Mouse (Mus musculus) neural tube, embryonic 15.5 days (tissue): ENCODE results near the gene Nek7. TPM values are rescaled to one million over a fixed set of nuclear protein-coding genes. Genes with fewer than 3 reads are reported as not detected.

Experiments
- ATAC-seq: fragments of 200-750 bp; cut with Nextera tagmentation; 2 replicates; pipeline ENCODE4 v1.8.0; 2017; ENCODE audit warnings: mild to moderate bottlenecking, moderate TSS enrichment, moderate library complexity; ENCODE audit not compliant: low FRiP score
- H3K27ac ChIP-seq: fragments of 300-500 bp; sonication (generic); replicated peaks from 2 replicates; pipeline ENCODE4 v1.5.1; 2015; ENCODE audit warnings: mild to moderate bottlenecking, inconsistent platforms
- H3K27me3 ChIP-seq: fragments of 300-500 bp; sonication (generic); replicated peaks from 2 replicates; pipeline ENCODE4 v1.6.1; 2015; ENCODE audit warnings: inconsistent platforms
- H3K36me3 ChIP-seq: fragments of 300-500 bp; sonication (generic); 2 replicates; pipeline ENCODE4 v1.6.1; 2015; ENCODE audit warnings: inconsistent platforms
- H3K4me1 ChIP-seq: fragments of 300-500 bp; sonication (generic); 2 replicates; pipeline ENCODE4 v1.6.1; 2015; ENCODE audit warnings: inconsistent platforms
- H3K4me2 ChIP-seq: fragments of 300-500 bp; sonication (generic); 2 replicates; pipeline ENCODE4 v1.6.1; 2015; ENCODE audit warnings: inconsistent platforms, mild to moderate bottlenecking, moderate library complexity
- H3K4me3 ChIP-seq: fragments of 300-500 bp; sonication (generic); replicated peaks from 2 replicates; pipeline ENCODE4 v1.5.1; 2015; ENCODE audit warnings: mild to moderate bottlenecking, inconsistent platforms
- H3K9ac ChIP-seq: fragments of 300-500 bp; sonication (generic); replicated peaks from 2 replicates; pipeline ENCODE4 v1.6.1; 2015; ENCODE audit warnings: mild to moderate bottlenecking, inconsistent platforms
- H3K9me3 ChIP-seq: fragments of 300-500 bp; sonication (generic); replicated peaks from 2 replicates; pipeline ENCODE4 v1.6.1; 2016; ENCODE audit warnings: inconsistent platforms
- WGBS: fragments of 180-500 bp; shearing (Covaris S2); methylation state at CpG from one replicate; pipeline ENCODE4 v1.1.7; 2015; ENCODE audit warnings: mixed read lengths; 5-methylcytosine and 5-hydroxymethylcytosine counted together
- polyA plus RNA-seq: library from polyadenylated mRNA; unstranded; fragments of >200 nt; fragmentation: Nextera tagmentation; extraction: Ambion mirVana; gene quantifications from 2 replicates; pipeline ENCODE4 v1.2.1, GENCODE M21; 2015

Gene Nek7
- 10.8 and 16.4 TPM in 2 replicates for polyA plus RNA-seq

DNA sequence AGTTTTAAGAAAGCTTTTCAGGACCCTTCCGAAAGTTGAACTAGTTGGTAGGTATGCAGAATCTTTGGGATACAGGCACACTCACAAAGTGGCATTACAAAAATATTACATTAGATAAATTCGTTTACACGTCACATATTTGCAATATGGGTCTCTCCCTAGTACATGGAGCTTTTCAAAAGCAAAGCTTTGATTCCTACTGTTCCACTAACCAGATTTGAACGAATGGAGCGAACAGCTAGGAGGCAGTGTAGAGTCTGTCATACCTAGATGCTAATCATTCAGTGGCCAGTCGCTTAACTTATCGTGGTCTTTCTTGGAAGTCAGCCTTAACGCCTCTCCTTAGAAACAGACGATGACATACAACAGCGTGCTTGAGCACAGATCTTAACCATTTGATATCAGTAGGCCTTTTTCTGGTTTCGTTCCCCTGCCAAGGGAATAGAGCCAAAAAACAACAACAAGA is at the start of gene Nek7:
TSS of gene Nek7 (minus strand) at position 146 of the 466 bp plus-strand sequence.
- Histone ChIP-seq H3K36me3 (no peaks in the 10 kb centered on the region), H3K27ac (peak within 1 kb of the TSS; percentile 86), H3K9ac (peak within 1 kb of the TSS; percentile 54), H3K27me3 (peaks cover 4% of the 10 kb centered on the region; the same call in 1 of the 2 replicates), H3K9me3 (no peaks in the 10 kb centered on the region), H3K4me2 (peak within 1 kb of the TSS; percentile 84), H3K4me3 (peak within 1 kb of the TSS; percentile 69), H3K4me1 (peaks cover 27% of the 10 kb centered on the region)
- WGBS = 2% methylated on average over 11 of the region's 11 CpGs
- ATAC-seq = no peak

DNA sequence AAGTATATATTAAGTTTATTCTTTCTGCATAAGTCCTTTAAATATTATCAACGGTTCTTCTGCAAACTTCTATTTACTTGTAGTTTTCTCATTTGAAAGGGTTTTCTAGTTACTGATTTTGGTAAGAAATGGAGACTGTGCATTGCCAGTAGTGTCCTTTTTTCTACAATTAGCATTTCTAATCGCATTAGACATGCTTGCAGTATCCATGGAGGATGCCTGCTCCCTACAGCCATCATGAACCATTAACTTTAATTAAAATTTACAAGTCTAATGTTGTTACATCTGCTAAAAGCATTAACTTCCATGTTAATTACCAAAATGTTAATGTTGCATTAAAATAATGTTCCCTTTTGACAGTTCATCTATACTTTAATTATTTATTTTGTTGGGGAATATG is 42.4 kb upstream of the Nek7 start:
- H3K9me3 ChIP-seq = no peaks in the 10 kb centered on the region
- H3K4me1 ChIP-seq = no peaks in the 10 kb centered on the region
- peak; percentile 50; the same call in 1 of the 2 replicates for ATAC-seq
- no peak overlapping the region for H3K27ac ChIP-seq
- H3K4me2 ChIP-seq = no peak overlapping the region
- no peaks in the 10 kb centered on the region for H3K36me3 ChIP-seq
- 0 out of 2 replicates have a peak, but pooled peaks cover 3% of the 10 kb centered on the region for H3K27me3 ChIP-seq
- H3K9ac ChIP-seq = no peak overlapping the region
- no peak overlapping the region for H3K4me3 ChIP-seq
- WGBS = 30% methylated on average over 2 of the region's 2 CpGs

DNA sequence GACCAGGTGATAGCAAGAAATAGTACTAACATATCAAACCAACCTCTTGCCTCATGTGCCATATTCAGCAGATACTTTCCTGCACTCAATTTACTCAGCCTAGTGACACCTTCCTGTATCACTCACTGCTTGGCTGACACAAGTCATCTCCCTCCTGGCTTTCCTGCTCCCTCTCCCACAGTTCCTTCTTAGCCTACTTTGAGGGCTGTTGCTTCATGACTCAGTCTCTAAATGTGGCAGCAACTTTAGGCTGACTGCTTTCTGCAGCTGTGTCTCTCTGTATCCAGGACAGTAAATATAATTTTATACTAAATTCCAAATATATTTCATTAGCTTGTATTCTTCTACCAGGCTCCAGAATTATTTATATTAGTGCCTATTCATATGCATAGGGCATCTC is 34.3 kb upstream of the Nek7 start:
- H3K27me3 ChIP-seq = no peaks in the 10 kb centered on the region
- H3K4me2 ChIP-seq = no peak overlapping the region
- no peaks in the 10 kb centered on the region for H3K36me3 ChIP-seq
- ATAC-seq = no peak
- no peaks in the 10 kb centered on the region for H3K9me3 ChIP-seq
- no peaks in the 10 kb centered on the region for H3K4me1 ChIP-seq
- no peak overlapping the region for H3K27ac ChIP-seq
- no peak overlapping the region for H3K4me3 ChIP-seq
- no peak overlapping the region for H3K9ac ChIP-seq

DNA sequence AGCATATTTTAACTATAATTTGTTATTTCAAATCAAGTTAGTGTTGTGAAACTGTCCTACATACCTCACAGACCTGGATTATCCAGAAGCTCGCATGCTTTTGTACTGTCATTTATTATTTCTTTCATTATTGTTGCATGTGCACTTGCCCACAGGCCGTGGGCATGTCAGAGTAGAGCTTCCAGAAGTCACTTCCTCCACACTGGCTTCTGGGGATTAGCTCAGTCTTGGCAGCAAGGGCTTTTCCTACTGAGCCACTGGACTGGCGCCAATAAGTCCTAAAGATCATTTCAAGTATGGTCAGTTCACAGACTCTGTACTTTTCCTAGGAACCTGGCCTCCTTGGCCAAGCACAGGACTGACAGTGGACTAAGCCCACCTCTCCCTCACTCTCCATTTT is 25.1 kb upstream of the Nek7 start:
- no peaks in the 10 kb centered on the region for H3K4me1 ChIP-seq
- no peak overlapping the region for H3K4me3 ChIP-seq
- H3K9ac ChIP-seq = no peak overlapping the region
- no peaks in the 10 kb centered on the region for H3K36me3 ChIP-seq
- 80% methylated on average over 3 of the region's 3 CpGs for WGBS
- no peaks in the 10 kb centered on the region for H3K9me3 ChIP-seq
- no peak overlapping the region for H3K4me2 ChIP-seq
- H3K27ac ChIP-seq = no peak overlapping the region
- ATAC-seq = no peak
- H3K27me3 ChIP-seq = no peaks in the 10 kb centered on the region

DNA sequence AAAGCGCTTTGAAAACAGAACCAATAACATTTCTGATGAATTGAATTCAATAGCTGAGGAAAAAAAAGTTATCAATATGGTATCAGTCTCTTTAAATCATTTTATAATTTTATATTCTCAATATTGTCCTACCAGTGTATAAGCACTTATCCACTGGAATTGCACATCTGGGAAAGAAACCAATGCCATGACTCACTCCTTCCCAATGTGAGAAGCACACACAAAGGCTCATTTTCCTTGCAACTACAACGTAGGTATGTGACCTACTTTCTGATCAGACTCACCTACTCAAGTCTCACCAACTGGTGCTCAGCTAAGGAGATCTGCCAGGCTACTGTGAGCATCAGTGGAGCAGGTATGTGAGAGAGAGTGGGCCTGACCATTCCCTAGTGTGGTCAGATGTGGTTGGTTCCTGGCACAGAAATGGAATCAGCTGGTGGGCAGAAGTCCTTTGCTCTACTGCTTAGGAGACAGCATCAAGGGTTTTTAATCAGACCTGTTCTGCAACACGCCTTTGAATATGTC is 23.4 kb upstream of the Nek7 start:
- Histone ChIP-seq H3K9me3 (no peaks in the 10 kb centered on the region), H3K4me1 (no peaks in the 10 kb centered on the region), H3K4me3 (no peak overlapping the region), H3K27me3 (no peaks in the 10 kb centered on the region), H3K27ac (no peak overlapping the region), H3K36me3 (no peaks in the 10 kb centered on the region), H3K9ac (no peak overlapping the region), H3K4me2 (no peak overlapping the region)
- 90% methylated on average over 3 of the region's 3 CpGs for WGBS
- no peak for ATAC-seq

DNA sequence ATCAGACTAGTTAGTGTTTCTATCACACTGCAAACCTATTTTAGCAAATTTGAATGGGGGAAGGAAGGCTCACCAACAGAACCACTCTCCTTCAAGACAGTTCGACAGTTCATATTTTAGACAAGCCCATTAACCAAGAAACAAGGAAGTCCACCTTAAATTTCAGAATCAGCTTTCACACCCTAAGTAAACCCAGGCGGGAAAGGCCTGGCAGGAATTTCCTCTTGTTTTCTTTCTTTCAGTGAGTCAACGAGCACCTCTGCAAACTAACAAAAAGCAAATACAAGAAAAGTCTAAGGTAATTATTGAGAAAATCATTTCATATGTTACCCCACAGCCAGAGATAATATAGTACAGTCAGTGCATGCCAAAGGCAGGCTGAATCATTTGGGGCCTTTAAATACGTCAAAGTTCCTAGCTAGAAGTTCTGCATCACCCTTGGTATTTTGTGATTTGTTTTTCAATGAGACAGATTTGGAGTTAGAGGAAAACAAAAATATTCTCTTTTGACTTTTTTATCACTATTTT is 21.1 kb upstream of the Nek7 start:
- H3K27ac ChIP-seq = no peak overlapping the region
- no peaks in the 10 kb centered on the region for H3K9me3 ChIP-seq
- H3K4me3 ChIP-seq = no peak overlapping the region
- ATAC-seq = no peak
- H3K36me3 ChIP-seq = no peaks in the 10 kb centered on the region
- H3K4me2 ChIP-seq = no peak overlapping the region
- H3K27me3 ChIP-seq = no peaks in the 10 kb centered on the region
- H3K9ac ChIP-seq = no peak overlapping the region
- WGBS = 81% methylated on average over 4 of the region's 4 CpGs
- H3K4me1 ChIP-seq = no peaks in the 10 kb centered on the region

DNA sequence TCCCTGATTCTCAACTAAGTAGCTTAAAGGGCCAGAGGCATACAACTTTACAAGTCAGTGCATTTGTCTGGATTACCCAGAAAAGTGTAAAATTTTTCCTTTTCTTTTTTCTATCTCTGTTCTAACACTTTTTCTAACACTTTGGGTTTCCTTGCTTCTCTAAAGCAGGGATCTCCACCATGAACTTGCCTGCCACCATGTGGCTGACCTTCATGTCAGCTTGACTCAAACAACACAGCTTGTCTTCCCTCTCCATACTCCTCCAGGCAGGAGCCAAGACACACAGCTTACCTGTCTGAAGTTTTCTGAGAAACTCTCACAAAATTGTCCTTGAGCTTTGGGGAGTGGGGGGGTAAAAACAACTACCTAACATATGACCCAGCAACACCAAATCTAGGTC is 17.9 kb upstream of the Nek7 start:
- Histone ChIP-seq H3K36me3 (no peaks in the 10 kb centered on the region), H3K4me2 (no peak overlapping the region), H3K9me3 (no peaks in the 10 kb centered on the region), H3K9ac (no peak overlapping the region), H3K4me3 (no peak overlapping the region), H3K27ac (no peak overlapping the region), H3K4me1 (no peaks in the 10 kb centered on the region), H3K27me3 (no peaks in the 10 kb centered on the region)
- no peak for ATAC-seq

DNA sequence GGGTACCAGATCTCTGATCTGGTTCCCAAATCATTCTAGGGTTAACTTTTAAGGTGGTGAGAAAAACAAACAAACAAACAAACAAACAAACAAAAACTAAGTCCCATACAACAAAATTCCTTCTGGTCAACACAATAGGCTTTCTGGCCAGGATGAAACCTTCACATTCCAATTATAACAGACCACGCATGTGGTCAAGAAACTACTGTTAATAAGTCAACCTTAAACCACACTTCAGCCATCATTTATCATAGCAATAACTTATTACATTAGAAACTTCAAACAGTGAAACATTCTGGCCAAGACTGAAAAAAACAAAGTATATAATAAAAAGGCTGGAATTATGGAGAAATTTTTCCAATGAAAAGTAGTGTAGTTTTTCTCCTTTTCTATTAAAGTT is 14.6 kb upstream of the Nek7 start:
- ATAC-seq = no peak
- Histone ChIP-seq H3K4me2 (no peak overlapping the region), H3K36me3 (no peaks in the 10 kb centered on the region), H3K27ac (no peak overlapping the region), H3K27me3 (no peaks in the 10 kb centered on the region), H3K4me1 (no peaks in the 10 kb centered on the region), H3K9me3 (no peaks in the 10 kb centered on the region), H3K9ac (no peak overlapping the region), H3K4me3 (no peak overlapping the region)
- 94% methylated on average over 1 of the region's 1 CpGs for WGBS

DNA sequence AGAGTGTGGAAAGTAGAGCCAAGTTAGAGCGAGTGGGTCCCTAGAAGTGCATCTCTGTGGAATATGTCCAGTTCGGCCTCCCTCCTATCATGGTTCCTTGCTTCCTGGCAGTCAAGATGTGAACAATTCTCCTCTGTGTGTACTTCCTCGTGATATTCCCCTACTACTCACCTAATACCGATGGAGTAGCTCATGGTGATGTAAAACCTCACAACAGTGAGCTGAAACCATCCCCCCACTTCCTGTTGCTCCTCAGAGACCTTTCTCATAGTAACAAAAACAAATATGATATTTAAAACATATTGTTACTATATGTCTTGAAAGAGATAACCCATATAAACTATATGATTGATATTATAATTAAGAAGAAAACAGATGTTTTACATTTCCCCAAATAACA is 9.0 kb upstream of the Nek7 start:
- no peak overlapping the region for H3K4me3 ChIP-seq
- no peaks in the 10 kb centered on the region for H3K9me3 ChIP-seq
- H3K27ac ChIP-seq = no peak overlapping the region
- no peaks in the 10 kb centered on the region for H3K36me3 ChIP-seq
- ATAC-seq = no peak
- H3K4me2 ChIP-seq = no peak overlapping the region
- H3K27me3 ChIP-seq = no peaks in the 10 kb centered on the region
- 91% methylated on average over 4 of the region's 4 CpGs for WGBS
- no peaks in the 10 kb centered on the region for H3K4me1 ChIP-seq
- no peak overlapping the region for H3K9ac ChIP-seq

DNA sequence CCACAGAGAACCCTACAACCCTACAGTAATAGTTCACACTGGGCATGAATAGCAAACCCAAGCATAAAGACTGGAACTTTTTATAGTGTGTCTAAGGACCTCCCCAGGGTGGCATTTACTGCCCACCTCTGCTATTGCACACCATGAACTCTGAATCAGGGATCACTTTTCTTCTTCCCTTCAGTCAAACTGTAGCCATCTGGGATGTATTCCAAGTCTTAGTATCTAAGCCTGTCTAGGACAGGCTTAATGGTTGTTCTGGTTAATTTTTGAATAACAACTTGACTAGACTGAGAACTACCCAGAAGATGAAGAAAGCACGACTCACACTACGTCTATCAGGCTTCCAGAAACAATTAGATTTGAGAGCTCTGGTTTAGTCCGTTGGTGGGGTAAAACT is 8.5 kb upstream of the Nek7 start:
- Histone ChIP-seq H3K4me1 (no peaks in the 10 kb centered on the region), H3K27me3 (no peaks in the 10 kb centered on the region), H3K4me2 (no peak overlapping the region), H3K27ac (no peak overlapping the region), H3K4me3 (no peak overlapping the region), H3K36me3 (no peaks in the 10 kb centered on the region), H3K9ac (no peak overlapping the region), H3K9me3 (no peaks in the 10 kb centered on the region)
- WGBS = 79% methylated on average over 3 of the region's 3 CpGs
- no peak for ATAC-seq

DNA sequence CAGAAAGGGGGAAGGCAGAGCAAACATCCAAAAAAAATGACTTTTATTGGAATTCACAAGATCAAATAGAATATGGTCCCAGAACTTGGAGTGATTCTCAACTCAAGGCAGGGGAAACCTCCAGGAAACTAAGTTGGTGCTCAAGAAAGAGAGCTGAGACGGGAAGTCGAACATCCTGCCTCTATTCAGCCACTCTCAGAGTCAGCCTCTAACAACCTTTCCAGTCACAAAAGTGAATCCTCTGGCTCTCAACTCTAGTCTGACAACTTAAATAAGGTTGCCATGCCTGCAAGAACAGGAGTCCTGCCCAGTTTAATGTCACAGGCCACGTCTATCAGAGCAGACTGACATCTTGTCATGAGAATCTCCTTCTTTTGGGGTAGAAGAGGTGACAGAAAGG is 7.9 kb upstream of the Nek7 start:
- no peaks in the 10 kb centered on the region for H3K36me3 ChIP-seq
- no peak overlapping the region for H3K27ac ChIP-seq
- ATAC-seq = no peak
- no peak overlapping the region for H3K4me2 ChIP-seq
- H3K27me3 ChIP-seq = no peaks in the 10 kb centered on the region
- H3K9me3 ChIP-seq = no peaks in the 10 kb centered on the region
- no peak overlapping the region for H3K4me3 ChIP-seq
- no peaks in the 10 kb centered on the region for H3K4me1 ChIP-seq
- WGBS = 84% methylated on average over 3 of the region's 3 CpGs
- no peak overlapping the region for H3K9ac ChIP-seq

DNA sequence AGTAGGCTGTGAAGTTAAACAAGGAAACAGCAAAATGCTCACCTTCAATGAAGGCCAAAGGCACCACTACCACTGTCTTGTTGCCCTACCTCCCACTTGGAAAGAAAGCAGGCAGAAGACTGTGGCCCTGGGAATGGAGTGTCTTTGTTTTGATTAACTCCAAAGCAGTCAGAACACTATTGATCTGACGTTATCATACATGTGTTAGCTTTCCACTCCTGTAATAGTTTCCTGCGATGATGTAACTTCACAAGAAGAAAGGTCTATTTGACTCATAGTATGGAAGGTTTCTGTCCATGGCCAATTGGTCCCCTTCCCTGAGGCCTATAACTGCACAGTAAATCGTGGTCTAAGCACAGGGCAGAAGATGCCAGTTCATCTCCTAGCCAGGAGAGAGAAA is 6.3 kb upstream of the Nek7 start:
- Histone ChIP-seq H3K4me1 (no peaks in the 10 kb centered on the region), H3K9ac (no peak overlapping the region), H3K27me3 (no peaks in the 10 kb centered on the region), H3K27ac (no peak overlapping the region), H3K4me2 (no peak overlapping the region), H3K36me3 (no peaks in the 10 kb centered on the region), H3K4me3 (no peak overlapping the region), H3K9me3 (no peaks in the 10 kb centered on the region)
- 93% methylated on average over 3 of the region's 3 CpGs for WGBS
- no peak for ATAC-seq
